9 mouse cellular contexts compared by ENCODE assay signal in the genomic region with DNA sequence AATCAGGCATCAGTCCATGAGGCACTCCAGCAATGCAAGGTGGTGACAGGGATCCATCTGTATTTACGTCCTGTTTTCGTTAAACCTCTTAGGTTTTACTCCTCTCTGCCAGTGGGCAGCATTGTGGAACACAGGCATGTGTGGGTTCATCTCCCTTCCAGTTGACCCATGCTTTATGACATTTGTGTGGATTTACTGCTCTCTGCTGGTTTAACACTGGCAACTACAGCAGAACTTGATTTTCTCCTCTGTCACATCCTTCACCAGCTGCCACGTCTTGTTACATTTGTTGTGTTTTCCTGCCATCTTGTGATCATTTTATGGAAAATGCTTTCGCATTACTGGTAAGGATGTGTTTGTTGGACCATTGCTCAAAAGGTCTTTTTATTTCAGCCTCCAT. TPM values are rescaled to one million over a fixed set of nuclear protein-coding genes. Genes with fewer than 3 reads are reported as not detected.
A peak's percentile ranks its signal among the peaks of the same experiment; 100 is the strongest.
DNase-seq lines count a peak whose midpoint lies in the region; ATAC-seq lines count a peak whose summit lies in the region.
"Had no signal": no experiment of that assay in that cellular context is flagged by ENCODE, and none has a peak within 500 bp of the region (broad histone marks: within the 10 kb centered on the region; RNA-seq: fewer than 3 reads in every experiment).

No protein-coding gene starts in this region.

- ATAC-seq in heart, embryonic 12.5 days (ENCODE audit: insufficient number of reproducible peaks, low FRiP score): no peak
- peak; percentile 93 for ATAC-seq in granulocyte monocyte progenitor cell, adult 5-6 weeks (replicated peaks; ENCODE audit: poor library complexity, severe bottlenecking)

- peak; percentile 15 for DNase-seq in heart, postnatal 4 days
- peak; percentile 17 for DNase-seq in right cerebral cortex, adult 18-20 months
- no peak for DNase-seq in right cerebral cortex, postnatal 4 days
- DNase-seq in spleen, postnatal 10 days (ENCODE audit: low spot score in 2 of 2): no peak
- DNase-seq in frontal cortex, postnatal 14 days (ENCODE audit: low spot score in 2 of 2): no peak
- DNase-seq in thymus, postnatal 36 days: no peak

- no peak overlapping the region for H3K4me3 ChIP-seq in heart, embryonic 12.5 days
- H3K4me3 ChIP-seq: midbrain, embryonic 12.5 days had no signal

- H3K27me3 ChIP-seq in heart, embryonic 12.5 days (replicated peaks): no peaks in the 10 kb centered on the region

- no peaks in the 10 kb centered on the region for H3K4me1 ChIP-seq in heart, embryonic 12.5 days (replicated peaks)
- H3K4me1 ChIP-seq: midbrain, embryonic 12.5 days had no signal

- H3K9me3 ChIP-seq in heart, embryonic 12.5 days (replicated peaks): no peaks in the 10 kb centered on the region
- H3K9me3 ChIP-seq: midbrain, embryonic 12.5 days had no signal

- WGBS in heart, embryonic 12.5 days: 60% methylated on average over 4 of the region's 4 CpGs

- no peak overlapping the region for H3K27ac ChIP-seq in heart, embryonic 12.5 days (ENCODE audit: poor library complexity, severe bottlenecking)
- H3K27ac ChIP-seq: midbrain, embryonic 12.5 days had no signal

- H3K36me3 ChIP-seq in heart, embryonic 12.5 days: no peaks in the 10 kb centered on the region
- H3K36me3 ChIP-seq: midbrain, embryonic 12.5 days had no signal

- no peak overlapping the region for H3K9ac ChIP-seq in heart, embryonic 12.5 days
- H3K9ac ChIP-seq: midbrain, embryonic 12.5 days had no signal

- H3K4me2 ChIP-seq in heart, embryonic 12.5 days: no peak overlapping the region
- H3K4me2 ChIP-seq: midbrain, embryonic 12.5 days had no signal

RNA-seq across cellular contexts. Expression of a gene that starts 20.6 kb away (rescaled TPM):
- total RNA-seq in heart, postnatal 4 days (2021): 10 to 100 TPM; 65.2 to 69.3 TPM
- 57.5 and 59.3 TPM in 2 replicates for polyA plus RNA-seq in heart, embryonic 12.5 days (2016; fragmentation: Nextera tagmentation; extraction: Ambion mirVana)
- 30.7 and 33.7 TPM in 2 replicates for total RNA-seq in granulocyte monocyte progenitor cell, adult 5-6 weeks (2014; fragmentation: Nextera tagmentation)
- 34.1 and 37.2 TPM in 2 replicates for total RNA-seq in granulocyte monocyte progenitor cell, adult 5-6 weeks (2017)

Comparison
In these comparisons a context has a peak if more than half of its experiments do, and no peak if none do; other contexts are left out.
1. DNase-seq: peak in heart, postnatal 4 days (single experiment) and right cerebral cortex, adult 18-20 months (single experiment); none in right cerebral cortex, postnatal 4 days (single experiment), spleen, postnatal 10 days (0 of 2), frontal cortex, postnatal 14 days (0 of 2) and thymus, postnatal 36 days (0 of 2).